Mouse (Mus musculus) urinary bladder, adult 18-20 months (tissue): ENCODE results near the gene Pnliprp1.

Source experiments
- DNase-seq, 2 experiments: peaks; one replicate each; pipeline ENCODE4 v3.0.0; 2022; ENCODE audit warnings: low spot score in 2 of 2, mixed read lengths in 2 of 2

Pnliprp1 gene

GRCm38 (mm10) chr19:58728445-58729031 lies at the start of gene Pnliprp1:
Gene Pnliprp1 (plus strand): TSS chr19:58728887.
- no peak for DNase-seq

GRCm38 (mm10) chr19:58688933-58689332 lies 39.8 kb upstream of the Pnliprp1 start:
- no peak for DNase-seq

GRCm38 (mm10) chr19:58695314-58695713 lies 33.4 kb upstream of the Pnliprp1 start:
- DNase-seq = no peak

GRCm38 (mm10) chr19:58696235-58696634 lies 32.5 kb upstream of the Pnliprp1 start:
- DNase-seq = no peak

- DNase-seq = no peak
Observed at GRCm38 (mm10) chr19:58704556-58704955, 24.1 kb upstream of the Pnliprp1 start.

- DNase-seq = no peak
Observed at GRCm38 (mm10) chr19:58708611-58709010, 20.1 kb upstream of the Pnliprp1 start.

GRCm38 (mm10) chr19:58717925-58718324 lies 10.8 kb upstream of the Pnliprp1 start:
- DNase-seq = no peak

- no peak for DNase-seq
Observed at GRCm38 (mm10) chr19:58720439-58720838, 8.2 kb upstream of the Pnliprp1 start.

GRCm38 (mm10) chr19:58726551-58726950 lies 2.1 kb upstream of the Pnliprp1 start:
- DNase-seq = no peak

- DNase-seq = no peak
Observed at GRCm38 (mm10) chr19:58727756-58728155, 931 bp upstream of the Pnliprp1 start.

GRCm38 (mm10) chr19:58733216-58733615 lies 4.5 kb downstream of the Pnliprp1 start:
- no peak for DNase-seq

GRCm38 (mm10) chr19:58738111-58738510 lies 9.4 kb downstream of the Pnliprp1 start:
- DNase-seq = no peak

GRCm38 (mm10) chr19:58741036-58741435 lies 12.3 kb downstream of the Pnliprp1 start:
- DNase-seq = no peak

GRCm38 (mm10) chr19:58742711-58743110 lies 14.0 kb downstream of the Pnliprp1 start:
- no peak for DNase-seq

- DNase-seq = no peak
Observed at GRCm38 (mm10) chr19:58743736-58744135, 15.0 kb downstream of the Pnliprp1 start.

- no peak for DNase-seq
Observed at GRCm38 (mm10) chr19:58747498-58748000, 18.9 kb downstream of the Pnliprp1 start.

GRCm38 (mm10) chr19:58750822-58751221 lies 22.1 kb downstream of the Pnliprp1 start:
- DNase-seq = no peak

GRCm38 (mm10) chr19:58751504-58751903 lies 22.8 kb downstream of the Pnliprp1 start:
- no peak for DNase-seq

- DNase-seq = no peak
Observed at GRCm38 (mm10) chr19:58758871-58759270, 30.2 kb downstream of the Pnliprp1 start.

- no peak for DNase-seq
Observed at GRCm38 (mm10) chr19:58759423-58759822, 30.7 kb downstream of the Pnliprp1 start, which contains the start of gene Pnliprp2. Gene Pnliprp2 (plus strand): TSS chr19:58759719.

- DNase-seq = no peak
Observed at GRCm38 (mm10) chr19:58762316-58762715, 33.6 kb downstream of the Pnliprp1 start.

GRCm38 (mm10) chr19:58762848-58763541 lies 34.3 kb downstream of the Pnliprp1 start:
- DNase-seq = peak; percentile 45 to 48

GRCm38 (mm10) chr19:58767329-58767728 lies 38.6 kb downstream of the Pnliprp1 start:
- DNase-seq = no peak
